Mouse (Mus musculus): ENCODE data around the gene Olfr1228.

Gene Olfr1228

DNA sequence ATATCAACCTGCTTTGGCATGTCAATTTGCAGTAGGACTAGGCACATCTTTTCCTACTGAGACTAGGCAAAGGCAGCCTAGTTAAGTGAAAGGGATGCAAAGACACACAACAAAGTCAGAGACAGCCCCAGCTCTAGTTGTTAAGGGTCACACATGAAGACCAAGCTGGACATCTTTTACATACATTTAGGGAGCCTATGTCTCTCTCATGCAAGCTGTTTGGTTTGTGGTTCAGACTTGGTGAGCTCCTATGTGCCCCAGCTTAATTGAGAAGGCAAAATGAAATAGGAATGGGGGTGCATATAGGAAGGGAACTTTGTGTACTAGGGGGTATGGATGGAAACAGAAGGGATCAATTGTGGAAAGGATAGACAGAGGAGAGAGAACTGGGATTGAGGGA lies at the start of gene Olfr1228:
TSS of gene Olfr1228 (minus strand) at position 101 of the 400 bp plus-strand sequence.
- no peak for DNase-seq (ENCODE audit: low spot score)

- no peak for DNase-seq (ENCODE audit: low spot score)
Measured at GRCm38 (mm10) chr2:89297168-89297567, 43.3 kb upstream of the Olfr1228 start, which contains the start of gene Olfr1230. Gene Olfr1230, minus strand, starts transcription at chr2:89297268.

GRCm38 (mm10) chr2:89287914-89288313 lies 34.1 kb upstream of the Olfr1228 start, which contains the start of gene Olfr1229:
Gene Olfr1229, minus strand, starts transcription at chr2:89288014.
- no peak for DNase-seq (ENCODE audit: low spot score)

GRCm38 (mm10) chr2:89199948-89200347 lies 53.9 kb downstream of the Olfr1228 start, which contains the start of gene Olfr1226:
Gene Olfr1226, minus strand, starts transcription at chr2:89200048.
- DNase-seq (ENCODE audit: low spot score): no peak
